Mouse (Mus musculus) lung, postnatal 0 days (tissue): ENCODE data around the gene Nrxn3.

Source experiments
- CTCF ChIP-seq: IDR thresholded peaks from 2 replicates; pipeline ENCODE4 v1.5.1; 2016; ENCODE audit warnings: antibody characterized with exemption, mild to moderate bottlenecking
- EP300 ChIP-seq: IDR thresholded peaks from 2 replicates; pipeline ENCODE4 v1.6.1; 2016; ENCODE audit warnings: antibody characterized with exemption, mild to moderate bottlenecking, control low read depth

DNA sequence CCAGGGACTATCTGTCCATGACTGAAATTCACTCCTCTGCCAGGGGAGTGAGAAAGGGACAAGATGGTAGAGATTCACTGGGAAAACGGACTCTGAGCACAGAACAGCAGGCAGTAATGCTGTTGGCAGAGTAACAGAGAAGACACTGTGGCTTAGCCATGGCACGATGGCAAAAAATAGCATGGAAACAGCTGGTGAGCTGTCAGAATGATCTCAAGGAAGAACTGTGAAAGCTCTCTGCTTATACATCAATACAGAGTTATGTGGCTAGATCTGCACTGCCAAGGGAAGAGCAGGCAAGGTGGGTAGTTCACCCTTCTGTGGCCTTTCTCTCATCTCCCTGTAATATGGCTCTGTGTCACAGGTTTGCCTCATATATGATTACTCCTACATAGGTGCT is 1419.3 kb downstream of the Nrxn3 start:
- TF ChIP-seq EP300: no peak
- TF ChIP-seq CTCF: no peak
